Mouse (Mus musculus) kidney, postnatal 25 days (tissue): ENCODE results near the gene Gm7694.

Source experiments
- DNase-seq, 2 experiments: peaks; one replicate each; pipeline ENCODE4 v3.0.0; 2021; ENCODE audit warnings: mixed read lengths in 2 of 2

The Gm7694 gene

GRCm38 (mm10) chr1:170306232-170306631 is at the start of gene Gm7694:
Gm7694 (minus strand) TSS chr1:170306332.
- no peak for DNase-seq

GRCm38 (mm10) chr1:170353335-170353734 is 47.2 kb upstream of the Gm7694 start:
- DNase-seq: no peak

- no peak for DNase-seq
Measured at GRCm38 (mm10) chr1:170351080-170351479, 44.9 kb upstream of the Gm7694 start.

GRCm38 (mm10) chr1:170346266-170346665 is 40.1 kb upstream of the Gm7694 start:
- DNase-seq: peak; percentile 54 to 66

GRCm38 (mm10) chr1:170343906-170344305 is 37.8 kb upstream of the Gm7694 start:
- DNase-seq: peak; percentile 45 to 69

- DNase-seq: no peak
Measured at GRCm38 (mm10) chr1:170343081-170343480, 36.9 kb upstream of the Gm7694 start.

GRCm38 (mm10) chr1:170339943-170340342 is 33.8 kb upstream of the Gm7694 start:
- DNase-seq: no peak

GRCm38 (mm10) chr1:170332775-170333174 is 26.6 kb upstream of the Gm7694 start:
- no peak for DNase-seq

GRCm38 (mm10) chr1:170331926-170332325 is 25.8 kb upstream of the Gm7694 start:
- no peak for DNase-seq

GRCm38 (mm10) chr1:170325277-170325676 is 19.1 kb upstream of the Gm7694 start:
- no peak for DNase-seq

GRCm38 (mm10) chr1:170324312-170324711 is 18.2 kb upstream of the Gm7694 start:
- no peak for DNase-seq

GRCm38 (mm10) chr1:170323001-170323400 is 16.9 kb upstream of the Gm7694 start:
- DNase-seq: no peak

GRCm38 (mm10) chr1:170322046-170322445 is 15.9 kb upstream of the Gm7694 start:
- DNase-seq: no peak

- DNase-seq: no peak
Measured at GRCm38 (mm10) chr1:170311431-170311830, 5.3 kb upstream of the Gm7694 start.

- no peak for DNase-seq
Measured at GRCm38 (mm10) chr1:170308503-170308902, 2.4 kb upstream of the Gm7694 start, which contains the start of gene Spata46. Spata46 (plus strand) TSS chr1:170308803.

- DNase-seq: no peak
Measured at GRCm38 (mm10) chr1:170305002-170305401, 1.1 kb downstream of the Gm7694 start.

GRCm38 (mm10) chr1:170303103-170303502 is 3.0 kb downstream of the Gm7694 start:
- DNase-seq: no peak

GRCm38 (mm10) chr1:170302456-170302855 is 3.7 kb downstream of the Gm7694 start:
- DNase-seq: no peak

GRCm38 (mm10) chr1:170301686-170302085 is 4.4 kb downstream of the Gm7694 start:
- DNase-seq: no peak

- no peak for DNase-seq
Measured at GRCm38 (mm10) chr1:170299496-170299895, 6.6 kb downstream of the Gm7694 start.

GRCm38 (mm10) chr1:170294786-170295570 is 11.2 kb downstream of the Gm7694 start:
- DNase-seq: no peak

GRCm38 (mm10) chr1:170293257-170293656 is 12.9 kb downstream of the Gm7694 start:
- DNase-seq: no peak

GRCm38 (mm10) chr1:170292239-170292951 is 13.7 kb downstream of the Gm7694 start:
- DNase-seq: peak; percentile 44 to 64
